In genomic region chr8:3926744-3927143, GRCm38 (mm10) we compare ENCODE assay signal across 20 mouse cellular contexts. TPM values are rescaled to one million over a fixed set of nuclear protein-coding genes. Genes with fewer than 3 reads are reported as not detected.
"Had no signal": no experiment of that assay in that cellular context is flagged by ENCODE, and none has a peak within 500 bp of the region (broad histone marks: within the 10 kb centered on the region; RNA-seq: fewer than 3 reads in every experiment).

Gene Cd209b (minus strand): TSS chr8:3926844.

- H3K4me1 ChIP-seq: neural tube, embryonic 15.5 days; stomach, embryonic 15.5 days had no signal

- DNase-seq: retina, postnatal 1 day; right cerebral cortex, adult 18-20 months; right cerebral cortex, postnatal 14 days; right cerebral cortex, postnatal 25 days; right cerebral cortex, postnatal 4 days; spleen, adult 18-20 months; thymus, adult 18-20 months; thymus, adult 2 months; thymus, postnatal 14 days; thymus, postnatal 25 days; thymus, postnatal 36 days; thymus, postnatal 4 days had no signal

- H3K27me3 ChIP-seq: neural tube, embryonic 15.5 days; stomach, embryonic 15.5 days had no signal

- H3K27ac ChIP-seq: neural tube, embryonic 15.5 days; stomach, embryonic 15.5 days; stomach, postnatal 0 days had no signal

- H3K36me3 ChIP-seq: neural tube, embryonic 15.5 days; stomach, embryonic 15.5 days had no signal

- H3K4me3 ChIP-seq: neural tube, embryonic 15.5 days; stomach, embryonic 15.5 days had no signal

RNA-seq across cellular contexts. Expression of gene Cd209b, which starts in this region (rescaled TPM):
- total RNA-seq: neutrophil, adult 5-6 weeks had no signal
- polyA plus RNA-seq: neural tube, embryonic 14.5 days; neural tube, embryonic 15.5 days; stomach, embryonic 14.5 days; stomach, embryonic 15.5 days; stomach, embryonic 16.5 days; stomach, postnatal 0 days; testis, adult 2 months had no signal
